Mouse (Mus musculus): Measurements from ENCODE around the gene Trip10. TPM values are rescaled to one million over a fixed set of nuclear protein-coding genes. Genes with fewer than 3 reads are reported as not detected.
A peak's percentile ranks its signal among the peaks of the same experiment; 100 is the strongest.

The Trip10 gene
- polyA plus RNA-seq, 1 experiment from 2014 or later, result 43.1 TPM

DNA sequence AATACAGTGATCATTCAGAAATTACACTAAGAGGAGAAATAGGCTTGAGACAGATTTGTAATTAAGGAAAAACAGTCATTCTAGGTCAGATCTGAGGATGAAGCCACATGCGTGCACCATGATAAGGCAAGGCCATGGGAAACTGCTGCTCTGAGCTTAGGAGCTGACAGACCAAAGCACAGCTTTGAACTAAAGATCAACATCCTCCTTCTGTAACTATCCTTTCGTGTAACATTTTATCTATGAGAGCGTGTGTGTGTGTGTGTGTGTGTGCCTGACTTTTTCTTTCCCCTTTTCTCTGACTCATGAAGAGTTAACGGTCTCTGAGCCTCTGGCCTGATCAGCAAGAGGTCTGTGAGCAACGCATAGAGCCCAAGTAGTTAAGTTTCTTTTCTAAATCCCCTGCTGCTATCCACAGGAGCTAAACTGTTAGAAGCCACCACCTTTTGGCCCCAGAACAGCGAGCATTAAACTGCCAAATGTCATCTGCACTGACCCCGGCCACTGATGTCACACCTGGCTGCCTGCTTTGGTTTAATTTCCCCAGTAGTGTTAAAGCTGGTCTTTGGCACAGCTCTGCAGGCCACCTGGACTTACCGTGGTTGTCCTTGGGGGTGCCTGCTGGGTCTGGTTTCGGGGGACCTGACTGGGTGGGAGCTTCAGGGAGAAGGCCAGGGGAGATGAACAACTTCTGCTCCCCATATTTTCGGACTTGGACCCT is 5.4 kb upstream of the Trip10 start:
- ATAC-seq (ENCODE audit: insufficient read depth, low FRiP score, low read depth), result no peak
- no peaks in the 10 kb centered on the region for H3K27me3 ChIP-seq (replicated peaks)
- H3K4me2 ChIP-seq, result no peak overlapping the region
- H3K27ac ChIP-seq, result no peak overlapping the region
- peaks cover 11% of the 10 kb centered on the region for H3K4me1 ChIP-seq
- H3K9ac ChIP-seq, result no peak overlapping the region
- peaks cover 20% of the 10 kb centered on the region; the same call in 1 of the 2 replicates for H3K36me3 ChIP-seq
- 68% methylated on average over 10 of the region's 10 CpGs for WGBS
- H3K9me3 ChIP-seq, result no peaks in the 10 kb centered on the region
- H3K4me3 ChIP-seq (replicated peaks), result no peak overlapping the region

DNA sequence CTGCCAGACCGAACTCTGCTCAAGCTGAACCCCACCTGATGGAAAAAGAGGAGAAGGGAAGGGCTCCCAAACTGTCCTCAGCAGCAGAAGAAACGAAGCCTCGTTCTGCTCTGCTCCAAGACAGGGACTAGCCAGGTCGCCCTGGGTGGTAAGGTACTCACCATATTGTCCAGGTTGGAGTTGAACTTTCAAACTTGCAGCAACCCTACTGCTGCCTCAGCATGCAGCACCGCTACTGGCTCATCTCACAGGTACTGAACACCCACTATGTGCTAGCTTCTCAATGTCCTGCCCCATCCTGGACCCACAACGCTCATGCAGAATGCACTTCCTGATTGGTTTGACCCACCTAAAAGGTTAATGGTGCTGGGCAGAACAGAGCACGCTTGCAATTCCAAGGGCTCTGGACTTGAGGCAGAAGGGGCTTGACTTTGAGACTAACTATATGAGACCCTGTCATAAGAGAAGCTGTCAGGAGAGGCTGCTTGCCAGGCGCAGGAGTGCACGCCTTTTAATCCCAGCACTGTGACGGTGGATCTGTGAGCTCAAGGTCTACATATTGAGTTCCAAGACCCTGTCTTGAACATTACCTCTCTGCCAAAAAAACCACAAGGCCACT is 3.8 kb upstream of the Trip10 start:
- no peak for ATAC-seq (ENCODE audit: insufficient read depth, low FRiP score, low read depth)
- Histone ChIP-seq H3K9ac (no peak overlapping the region), H3K36me3 (peaks cover 20% of the 10 kb centered on the region; the same call in 1 of the 2 replicates), H3K27ac (no peak overlapping the region), H3K4me1 (peaks cover 14% of the 10 kb centered on the region), H3K4me3 (replicated peaks) (no peak overlapping the region), H3K27me3 (replicated peaks) (no peaks in the 10 kb centered on the region), H3K9me3 (no peaks in the 10 kb centered on the region), H3K4me2 (no peak overlapping the region)
- WGBS, result 90% methylated on average over 10 of the region's 10 CpGs

DNA sequence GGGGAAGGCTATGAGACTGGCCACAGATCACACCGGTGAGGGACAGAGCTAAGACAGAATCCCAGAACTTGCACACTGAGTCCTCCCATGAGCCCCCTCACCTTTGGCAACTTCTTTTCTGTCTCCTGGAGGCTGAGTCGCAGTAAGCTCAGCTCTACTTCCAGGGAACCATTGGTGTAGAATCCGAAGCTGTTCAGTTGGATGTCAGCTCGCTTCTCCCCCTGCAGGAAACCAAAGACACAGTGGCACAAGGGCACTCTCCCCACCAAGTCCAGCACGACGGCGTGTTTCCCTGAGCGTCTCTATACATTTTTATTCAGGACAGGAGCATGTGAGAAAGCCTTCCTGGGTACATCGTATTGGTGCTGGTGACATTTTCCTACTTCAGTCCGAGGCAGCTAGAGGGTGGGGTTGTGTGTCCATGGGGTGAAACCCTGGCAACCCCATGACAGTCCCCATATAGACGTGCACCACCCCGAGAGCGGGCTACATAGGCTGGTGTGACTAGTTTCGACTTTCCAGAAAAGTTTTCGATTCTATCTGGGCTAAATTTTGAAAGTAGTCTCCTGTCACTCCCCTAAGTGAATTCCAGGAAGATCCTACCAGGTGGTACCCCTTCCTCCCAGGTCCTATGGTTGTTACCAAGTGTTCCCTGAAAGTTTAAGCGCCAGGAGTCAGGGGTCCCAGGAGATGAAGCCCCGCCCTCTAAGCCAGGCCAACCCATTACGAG is 2.4 kb upstream of the Trip10 start:
- Histone ChIP-seq H3K4me3 (replicated peaks) (peak overlapping the region; percentile 87), H3K36me3 (peaks cover 16% of the 10 kb centered on the region; the same call in 1 of the 2 replicates), H3K27ac (peak overlapping the region; percentile 95), H3K9me3 (no peaks in the 10 kb centered on the region), H3K4me1 (peaks cover 21% of the 10 kb centered on the region), H3K4me2 (peak overlapping the region; percentile 77), H3K9ac (peak overlapping the region; percentile 67), H3K27me3 (replicated peaks) (no peaks in the 10 kb centered on the region)
- no peak for ATAC-seq (ENCODE audit: insufficient read depth, low FRiP score, low read depth)
- WGBS, result 2% methylated on average over 18 of the region's 18 CpGs

DNA sequence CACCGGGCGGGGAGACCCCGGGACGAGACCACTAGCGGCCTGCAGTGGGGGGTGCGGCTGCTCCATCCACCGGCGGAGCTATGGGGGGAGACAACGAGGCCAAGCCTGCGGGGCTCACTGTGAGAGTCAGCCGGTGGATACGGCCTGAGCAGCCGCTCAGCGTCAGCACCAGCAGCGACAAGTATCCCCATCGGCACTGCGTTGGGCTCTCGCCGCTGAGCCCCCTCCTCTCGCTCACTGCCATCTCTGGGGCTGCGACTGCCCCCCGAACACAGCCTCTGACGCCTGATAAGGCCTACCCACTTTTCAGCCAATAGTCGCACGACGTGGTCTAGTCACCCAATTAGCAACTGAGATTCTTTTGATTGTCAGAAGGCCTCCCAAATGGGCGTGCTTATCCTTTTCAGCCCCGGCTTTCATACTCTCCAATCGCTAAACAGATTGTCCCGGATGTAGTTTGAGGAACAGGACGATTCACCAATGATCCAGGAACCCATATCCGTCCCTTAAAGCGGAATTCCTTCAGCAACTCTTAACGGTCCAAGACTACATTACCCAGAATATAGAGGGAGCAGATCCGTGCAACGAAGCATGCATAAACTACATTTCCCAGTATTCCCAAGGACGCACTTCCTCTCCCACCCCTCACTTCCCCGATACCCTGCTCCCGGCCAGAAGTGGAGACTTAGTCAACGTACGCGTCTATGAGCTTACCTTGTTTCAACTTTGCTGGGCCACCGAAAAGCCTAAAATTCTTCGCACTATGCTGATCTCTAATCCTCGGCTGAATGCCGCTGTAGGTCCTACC is 1.7 kb upstream of the Trip10 start:
- Histone ChIP-seq H3K9ac (peak overlapping the region; percentile 67), H3K27ac (peak overlapping the region; percentile 95), H3K4me1 (peaks cover 21% of the 10 kb centered on the region), H3K27me3 (replicated peaks) (no peaks in the 10 kb centered on the region), H3K4me3 (replicated peaks) (peak overlapping the region; percentile 87), H3K36me3 (0 out of 2 replicates have a peak, but pooled peaks cover 11% of the 10 kb centered on the region), H3K9me3 (no peaks in the 10 kb centered on the region), H3K4me2 (peak overlapping the region; percentile 91)
- peak; percentile 90 for ATAC-seq (ENCODE audit: insufficient read depth, low FRiP score, low read depth)
- under 1% methylated on average over 46 of the region's 46 CpGs for WGBS

DNA sequence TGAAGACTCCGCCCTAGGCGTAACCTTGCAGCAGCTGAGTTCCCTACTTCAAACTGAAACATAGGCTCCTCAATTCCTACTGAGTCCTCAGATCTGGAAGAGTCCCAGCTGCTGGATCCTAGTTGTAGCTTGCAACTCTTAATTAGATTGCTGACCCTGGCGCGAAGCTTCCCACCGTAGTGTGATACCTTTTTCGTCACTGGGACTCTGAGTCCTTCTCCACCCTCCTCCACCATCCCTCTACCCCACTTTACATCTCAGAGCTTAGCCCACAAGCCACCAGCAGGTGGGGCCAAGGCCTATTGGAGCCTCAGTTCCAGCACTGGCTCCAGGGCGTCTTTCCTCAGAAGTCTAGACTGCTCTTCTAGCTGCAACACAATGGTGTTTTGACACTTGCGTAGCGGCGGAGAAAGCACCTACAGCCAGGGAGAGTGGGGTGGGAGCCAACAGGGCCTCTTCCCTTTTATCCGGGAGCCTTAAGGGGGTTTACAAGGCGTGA is 1.0 kb upstream of the Trip10 start, which contains the start of gene Gpr108:
Gene Gpr108 (minus strand): TSS at position 246 of the 499 bp plus-strand sequence.
- no peaks in the 10 kb centered on the region for H3K27me3 ChIP-seq (replicated peaks)
- under 1% methylated on average over 12 of the region's 12 CpGs for WGBS
- peak within 1 kb of the TSS; percentile 91 for H3K4me2 ChIP-seq
- peak; percentile 47 for ATAC-seq (ENCODE audit: insufficient read depth, low FRiP score, low read depth)
- peak within 1 kb of the TSS; percentile 87 for H3K4me3 ChIP-seq (replicated peaks)
- peaks cover 21% of the 10 kb centered on the region for H3K4me1 ChIP-seq
- 0 out of 2 replicates have a peak, but pooled peaks cover 7% of the 10 kb centered on the region for H3K36me3 ChIP-seq
- H3K9ac ChIP-seq, result peak within 1 kb of the TSS; percentile 67
- H3K9me3 ChIP-seq, result no peaks in the 10 kb centered on the region
- H3K27ac ChIP-seq, result peak within 1 kb of the TSS; percentile 95

DNA sequence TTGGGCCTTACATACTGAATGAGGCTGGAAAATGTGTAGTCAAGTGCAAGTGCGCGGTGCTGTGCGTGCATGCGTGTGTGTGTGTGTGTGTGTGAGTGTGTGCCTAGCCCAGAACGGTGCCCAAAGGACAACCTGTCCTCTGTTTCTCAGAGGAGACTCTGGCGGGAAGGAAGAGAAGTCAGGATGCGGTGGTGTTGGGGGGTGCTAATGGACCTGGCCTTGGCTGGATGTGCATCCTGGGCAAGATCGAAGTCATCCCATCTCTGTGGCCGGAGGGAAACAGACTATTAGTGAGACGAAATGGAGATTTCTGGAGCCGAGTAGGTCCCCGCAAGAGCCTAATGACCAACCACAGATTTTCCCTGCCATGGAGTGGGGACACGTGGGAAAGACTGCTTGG is 484 bp upstream of the Trip10 start:
- H3K4me3 ChIP-seq (replicated peaks), result peak overlapping the region; percentile 87
- peak overlapping the region; percentile 92 for H3K27ac ChIP-seq
- H3K9me3 ChIP-seq, result no peaks in the 10 kb centered on the region
- peak overlapping the region; percentile 91 for H3K4me2 ChIP-seq
- no peaks in the 10 kb centered on the region for H3K27me3 ChIP-seq (replicated peaks)
- H3K9ac ChIP-seq, result no peak overlapping the region
- no peak for ATAC-seq (ENCODE audit: insufficient read depth, low FRiP score, low read depth)
- 0 out of 2 replicates have a peak, but pooled peaks cover 10% of the 10 kb centered on the region for H3K36me3 ChIP-seq
- peaks cover 21% of the 10 kb centered on the region for H3K4me1 ChIP-seq
- WGBS, result 9% methylated on average over 13 of the region's 13 CpGs

DNA sequence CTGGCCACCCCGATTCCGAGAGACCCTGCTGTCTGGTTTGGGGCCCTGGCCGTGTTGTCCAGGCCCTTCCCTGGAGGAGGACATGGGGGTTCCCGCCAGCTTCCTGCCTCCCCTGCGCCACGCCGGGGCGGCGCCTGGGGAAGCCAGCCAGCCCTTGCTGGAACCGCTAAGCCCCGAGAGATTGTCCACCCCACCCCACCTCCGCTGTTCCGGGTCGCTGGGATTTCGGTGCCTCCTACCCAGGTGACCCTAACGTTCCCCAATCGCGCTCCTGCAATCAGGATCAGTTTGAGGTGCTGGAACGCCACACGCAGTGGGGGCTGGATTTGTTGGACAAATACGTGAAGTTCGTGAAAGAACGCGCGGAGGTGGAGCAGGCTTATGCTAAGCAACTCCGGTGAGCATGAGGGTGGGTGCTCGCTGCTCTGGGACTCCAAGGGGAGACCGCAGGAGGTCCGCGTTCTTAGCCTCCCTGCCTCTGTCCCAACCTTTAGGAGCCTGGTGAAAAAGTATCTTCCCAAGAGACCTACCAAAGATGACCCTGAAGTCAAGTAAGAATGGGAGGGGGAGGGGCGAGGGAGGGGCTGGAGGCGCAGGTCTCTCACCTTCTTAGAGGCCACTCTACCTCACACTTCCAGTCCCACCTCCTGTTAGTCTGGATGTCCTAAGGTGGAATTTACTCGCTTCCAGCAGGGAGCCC is 1.4 kb downstream of the Trip10 start:
- H3K4me2 ChIP-seq, result peak overlapping the region; percentile 91
- no peak for ATAC-seq (ENCODE audit: insufficient read depth, low FRiP score, low read depth)
- H3K27me3 ChIP-seq (replicated peaks), result no peaks in the 10 kb centered on the region
- peak overlapping the region; percentile 60 for H3K9ac ChIP-seq
- peak overlapping the region; percentile 88 for H3K27ac ChIP-seq
- WGBS, result 2% methylated on average over 33 of the region's 33 CpGs
- H3K36me3 ChIP-seq, result peaks cover 18% of the 10 kb centered on the region; the same call in 1 of the 2 replicates
- H3K4me3 ChIP-seq (replicated peaks), result peak overlapping the region; percentile 87
- H3K4me1 ChIP-seq, result peaks cover 21% of the 10 kb centered on the region
- H3K9me3 ChIP-seq, result no peaks in the 10 kb centered on the region

DNA sequence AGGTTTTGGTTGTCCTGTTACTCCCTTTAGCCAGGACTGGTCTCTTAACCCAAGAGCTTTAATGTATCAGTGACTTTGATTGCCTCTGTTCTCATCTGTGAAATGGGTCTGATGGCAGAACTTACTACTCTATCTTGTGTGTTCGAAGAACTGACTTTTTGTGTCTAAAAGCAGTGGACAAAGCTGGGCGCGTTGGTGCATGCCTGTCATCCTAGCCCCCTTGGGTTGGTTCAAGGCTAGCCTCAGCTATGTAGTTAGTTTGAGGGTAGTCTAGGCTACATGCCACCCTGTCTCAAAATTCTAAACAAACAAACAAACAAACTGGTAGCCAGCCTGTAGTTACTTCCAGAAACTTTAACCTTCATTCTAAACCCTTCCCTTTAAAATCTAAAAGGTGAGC is 2.2 kb downstream of the Trip10 start:
- H3K27ac ChIP-seq, result no peak overlapping the region
- peaks cover 19% of the 10 kb centered on the region; the same call in 1 of the 2 replicates for H3K36me3 ChIP-seq
- no peak for ATAC-seq (ENCODE audit: insufficient read depth, low FRiP score, low read depth)
- 92% methylated on average over 3 of the region's 3 CpGs for WGBS
- H3K27me3 ChIP-seq (replicated peaks), result no peaks in the 10 kb centered on the region
- H3K4me3 ChIP-seq (replicated peaks), result peak overlapping the region; percentile 87; the same call in 1 of the 2 replicates
- H3K9ac ChIP-seq, result no peak overlapping the region
- peaks cover 20% of the 10 kb centered on the region for H3K4me1 ChIP-seq
- H3K4me2 ChIP-seq, result peak overlapping the region; percentile 91; the same call in 1 of the 2 replicates
- no peaks in the 10 kb centered on the region for H3K9me3 ChIP-seq

DNA sequence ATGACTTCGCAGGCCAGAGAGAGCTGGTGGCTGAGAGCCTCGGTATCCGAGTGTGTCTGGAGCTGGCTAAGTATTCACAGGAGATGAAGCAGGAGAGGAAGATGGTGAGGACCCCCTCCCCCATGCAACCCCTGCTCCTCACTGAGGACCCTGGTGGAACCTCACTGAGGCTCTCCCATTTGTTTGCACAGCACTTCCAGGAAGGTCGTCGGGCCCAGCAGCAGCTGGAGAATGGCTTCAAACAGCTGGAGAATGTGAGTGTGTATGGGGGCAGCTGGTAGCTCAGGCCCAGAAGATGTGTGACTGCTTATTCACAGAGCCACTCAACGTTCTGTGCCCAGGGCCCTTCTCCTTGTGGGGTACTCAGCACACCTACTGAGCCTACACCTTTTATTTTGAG is 4.1 kb downstream of the Trip10 start:
- no peak for ATAC-seq (ENCODE audit: insufficient read depth, low FRiP score, low read depth)
- Histone ChIP-seq H3K4me2 (no peak overlapping the region), H3K9me3 (no peaks in the 10 kb centered on the region), H3K36me3 (peaks cover 30% of the 10 kb centered on the region), H3K27ac (no peak overlapping the region), H3K4me1 (peaks cover 15% of the 10 kb centered on the region), H3K27me3 (replicated peaks) (no peaks in the 10 kb centered on the region), H3K9ac (no peak overlapping the region), H3K4me3 (replicated peaks) (no peak overlapping the region)
- WGBS, result 59% methylated on average over 6 of the region's 6 CpGs

DNA sequence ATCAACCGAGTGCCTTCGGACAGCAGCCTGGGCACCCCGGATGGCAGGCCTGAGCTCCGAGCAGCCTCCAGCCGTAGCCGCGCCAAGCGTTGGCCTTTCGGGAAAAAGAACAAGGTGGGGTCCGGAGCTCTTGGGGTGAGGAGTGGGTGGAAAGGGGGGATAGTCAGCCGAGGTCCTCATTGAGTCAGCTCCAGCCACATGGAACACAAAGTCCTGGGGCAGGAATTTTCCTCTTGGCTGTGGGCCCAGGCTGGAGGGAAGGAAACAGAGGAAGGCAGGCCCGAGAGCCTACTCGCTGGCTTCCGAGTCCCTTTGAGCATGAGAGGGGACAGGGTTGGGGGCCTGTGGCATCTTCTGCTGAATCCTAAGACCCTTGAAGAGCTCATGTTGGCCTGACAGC is 6.1 kb downstream of the Trip10 start:
- Histone ChIP-seq H3K4me2 (no peak overlapping the region), H3K9me3 (no peaks in the 10 kb centered on the region), H3K9ac (no peak overlapping the region), H3K36me3 (peaks cover 46% of the 10 kb centered on the region), H3K27ac (no peak overlapping the region), H3K4me1 (peaks cover 8% of the 10 kb centered on the region; the same call in 1 of the 2 replicates), H3K27me3 (replicated peaks) (no peaks in the 10 kb centered on the region), H3K4me3 (replicated peaks) (no peak overlapping the region)
- WGBS, result 93% methylated on average over 14 of the region's 14 CpGs
- no peak for ATAC-seq (ENCODE audit: insufficient read depth, low FRiP score, low read depth)
